Mouse (Mus musculus) megakaryocyte, embryonic 14.5 days (primary cell): ENCODE measurements around the gene Cactin.

Experiments used
- FLI1 ChIP-seq: IDR thresholded peaks from 2 replicates; pipeline ENCODE4 v1.6.1; 2012; ENCODE audit warnings: low read length, inconsistent platforms, mixed read lengths
- GATA1 ChIP-seq: IDR thresholded peaks from 3 replicates; pipeline ENCODE4 v1.6.1; 2012; ENCODE audit warnings: mixed read lengths, low read length, inconsistent platforms, borderline replicate concordance

GRCm38 (mm10) chr10:81363436-81364346, 42.8 kb downstream of the Cactin start:
- TF ChIP-seq GATA1 (no peak), FLI1 (no peak)
